Mouse (Mus musculus) neural tube, embryonic 14.5 days (tissue): ENCODE data around the gene Ptov1. TPM values are rescaled to one million over a fixed set of nuclear protein-coding genes. Genes with fewer than 3 reads are reported as not detected.

Experiments
- ATAC-seq: fragments of 200-750 bp; cut with Nextera tagmentation; 2 replicates; pipeline ENCODE4 v1.8.0; 2017; ENCODE audit warnings: low read depth, mild to moderate bottlenecking, moderate TSS enrichment, moderate library complexity
- H3K27ac ChIP-seq: fragments of 300-500 bp; sonication (generic); 2 replicates; pipeline ENCODE4 v1.5.1; 2014; ENCODE audit warnings: low read depth, mild to moderate bottlenecking, control low read depth, low read length, moderate library complexity, mixed read lengths
- H3K27me3 ChIP-seq: fragments of 300-500 bp; sonication (generic); 2 replicates; pipeline ENCODE4 v1.6.1; 2014; ENCODE audit warnings: low read length; ENCODE audit not compliant: control insufficient read depth, insufficient read depth
- H3K36me3 ChIP-seq: fragments of 300-500 bp; sonication (generic); 2 replicates; pipeline ENCODE4 v1.6.1; 2014; ENCODE audit warnings: low read length, mixed read lengths; ENCODE audit not compliant: control insufficient read depth, insufficient read depth
- H3K4me1 ChIP-seq: fragments of 300-500 bp; sonication (generic); 2 replicates; pipeline ENCODE4 v1.6.1; 2014; ENCODE audit warnings: low read length; ENCODE audit not compliant: control insufficient read depth, insufficient read depth
- H3K4me2 ChIP-seq: fragments of 300-500 bp; sonication (generic); 2 replicates; pipeline ENCODE4 v1.6.1; 2014; ENCODE audit warnings: mild to moderate bottlenecking, low read depth, low read length, control low read depth
- H3K4me3 ChIP-seq: fragments of 300-500 bp; sonication (generic); 2 replicates; pipeline ENCODE4 v1.5.1; 2014; ENCODE audit warnings: low read depth, low read length, control low read depth, mixed read lengths
- H3K9ac ChIP-seq: fragments of 300-500 bp; sonication (generic); replicated peaks from 2 replicates; pipeline ENCODE4 v1.6.1; 2014; ENCODE audit warnings: low read depth, mild to moderate bottlenecking, control low read depth, low read length, mixed read lengths
- H3K9me3 ChIP-seq: fragments of 300-500 bp; sonication (generic); 2 replicates; pipeline ENCODE4 v1.6.1; 2016; ENCODE audit warnings: low read length; ENCODE audit not compliant: control insufficient read depth
- WGBS: fragments of 180-500 bp; shearing (Covaris S2); extraction: QIAGEN DNeasy Blood & Tissue Kit; methylation state at CpG from one replicate; pipeline ENCODE4 v1.1.7; 2014; 5-methylcytosine and 5-hydroxymethylcytosine counted together
- polyA plus RNA-seq: library from polyadenylated mRNA; unstranded; fragments of >200 nt; fragmentation: Nextera tagmentation; extraction: Ambion mirVana; gene quantifications from 2 replicates; pipeline ENCODE4 v1.2.1, GENCODE M21; 2014

The Ptov1 gene
- polyA plus RNA-seq, 1 experiment from 2014 or later: 475 TPM

- Histone ChIP-seq H3K27me3 (peaks cover under 1% of the 10 kb centered on the region; the same call in 1 of the 2 replicates), H3K9ac (no peak overlapping the region), H3K4me1 (peaks cover 31% of the 10 kb centered on the region), H3K36me3 (peaks cover 49% of the 10 kb centered on the region), H3K9me3 (no peaks in the 10 kb centered on the region), H3K4me3 (no peak overlapping the region), H3K27ac (no peak overlapping the region), H3K4me2 (no peak overlapping the region)
- 90% methylated on average over 11 of the region's 11 CpGs for WGBS
- no peak for ATAC-seq
Measured at GRCm38 (mm10) chr7:44863982-44864494, 5.5 kb downstream of the Ptov1 start.

DNA sequence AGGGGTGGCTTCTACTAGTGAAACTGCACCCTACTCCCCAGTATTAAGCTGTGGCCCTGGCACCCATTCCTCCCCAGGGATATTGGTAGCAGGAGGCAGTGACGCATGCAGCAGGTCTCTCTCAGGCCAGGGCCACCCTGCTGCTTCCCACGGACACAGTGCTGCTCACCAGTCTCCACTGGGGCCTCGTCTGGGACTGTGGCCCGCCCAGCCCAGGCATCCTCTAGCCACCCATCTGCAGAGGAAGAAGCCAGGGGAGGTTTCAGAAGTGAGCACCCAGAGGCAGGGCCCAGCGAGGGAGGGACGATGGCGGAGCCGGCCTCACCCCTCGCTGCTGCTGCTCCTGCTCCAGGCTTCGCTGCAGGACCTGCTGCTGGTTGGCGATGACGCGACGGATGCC is 6.4 kb downstream of the Ptov1 start:
- Histone ChIP-seq H3K9ac (no peak overlapping the region), H3K4me3 (no peak overlapping the region), H3K4me2 (no peak overlapping the region), H3K27me3 (no peaks in the 10 kb centered on the region), H3K4me1 (peaks cover 33% of the 10 kb centered on the region), H3K36me3 (peaks cover 49% of the 10 kb centered on the region), H3K9me3 (no peaks in the 10 kb centered on the region), H3K27ac (no peak overlapping the region)
- ATAC-seq: no peak
- WGBS: 86% methylated on average over 14 of the region's 14 CpGs

DNA sequence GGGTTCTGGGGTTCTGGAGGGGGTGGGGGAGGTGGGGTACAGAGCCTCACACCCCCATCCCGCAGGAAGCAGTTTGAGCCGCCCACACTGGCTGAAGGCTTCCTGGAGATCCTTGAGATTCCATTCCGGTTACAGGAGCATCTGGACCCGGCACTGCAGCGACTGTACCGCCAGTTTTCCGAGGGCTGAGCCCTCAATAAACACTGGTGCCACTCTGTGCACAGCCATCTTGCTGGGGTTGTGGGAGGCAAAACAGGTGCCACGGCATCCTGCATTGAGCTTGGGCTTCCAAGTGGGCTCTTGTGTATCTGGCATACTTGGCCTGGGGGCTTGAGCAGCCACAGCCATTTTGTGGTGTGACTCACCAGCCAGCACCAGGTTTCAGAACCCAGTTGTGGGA is 7.2 kb downstream of the Ptov1 start:
- peaks cover 49% of the 10 kb centered on the region for H3K36me3 ChIP-seq
- no peaks in the 10 kb centered on the region for H3K27me3 ChIP-seq
- no peak overlapping the region for H3K4me2 ChIP-seq
- no peak overlapping the region for H3K9ac ChIP-seq
- H3K27ac ChIP-seq: no peak overlapping the region
- H3K9me3 ChIP-seq: no peaks in the 10 kb centered on the region
- ATAC-seq: no peak
- WGBS: 86% methylated on average over 8 of the region's 8 CpGs
- H3K4me1 ChIP-seq: peaks cover 31% of the 10 kb centered on the region
- H3K4me3 ChIP-seq: no peak overlapping the region

GRCm38 (mm10) chr7:44861429-44861816 is 8.2 kb downstream of the Ptov1 start:
- Histone ChIP-seq H3K4me1 (peaks cover 23% of the 10 kb centered on the region), H3K27me3 (no peaks in the 10 kb centered on the region), H3K4me2 (no peak overlapping the region), H3K4me3 (no peak overlapping the region), H3K36me3 (peaks cover 44% of the 10 kb centered on the region), H3K27ac (no peak overlapping the region), H3K9ac (no peak overlapping the region), H3K9me3 (no peaks in the 10 kb centered on the region)
- 73% methylated on average over 14 of the region's 14 CpGs for WGBS
- ATAC-seq: no peak

DNA sequence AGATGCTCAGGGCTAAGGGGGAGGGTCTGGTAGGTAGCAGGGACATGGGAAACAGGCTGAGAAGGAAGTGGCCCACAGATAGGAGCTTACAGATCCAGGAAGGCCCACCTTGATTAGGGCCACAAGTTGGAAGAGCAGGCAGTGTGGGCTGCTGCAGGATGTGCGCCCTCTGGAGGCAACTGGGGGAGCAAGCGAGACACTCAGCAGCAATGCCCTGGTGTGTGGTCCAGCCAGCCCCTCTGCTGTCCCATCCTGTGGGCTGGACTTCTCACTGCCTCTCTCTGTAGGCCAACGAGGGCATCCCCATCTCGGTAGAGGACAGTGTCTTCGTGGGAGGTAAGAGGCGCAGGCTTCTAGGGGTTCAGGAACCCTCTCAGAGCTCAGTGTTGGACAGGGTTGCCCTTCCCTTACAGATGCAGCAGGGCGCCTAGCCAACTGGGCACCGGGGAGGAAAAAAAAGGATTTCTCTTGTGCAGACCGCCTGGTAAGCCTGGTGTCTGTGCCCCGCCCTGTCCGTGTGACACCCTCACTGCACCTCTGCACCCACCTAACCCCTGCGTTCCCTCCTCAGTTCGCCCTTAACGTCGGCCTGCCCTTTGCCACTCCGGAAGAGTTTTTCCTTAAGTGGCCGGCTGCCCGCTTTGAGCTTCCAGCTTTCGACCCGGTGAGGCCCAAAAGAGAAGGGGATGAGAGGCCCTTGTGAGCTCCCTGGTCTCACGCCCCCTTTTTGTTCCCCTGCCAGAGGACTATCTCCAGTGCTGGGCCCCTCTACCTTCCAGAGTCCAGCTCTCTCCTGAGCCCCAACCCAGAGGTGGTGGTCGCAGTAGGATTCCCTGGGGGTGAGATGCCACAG is 8.8 kb downstream of the Ptov1 start:
- no peaks in the 10 kb centered on the region for H3K9me3 ChIP-seq
- no peaks in the 10 kb centered on the region for H3K27me3 ChIP-seq
- no peak overlapping the region for H3K9ac ChIP-seq
- 61% methylated on average over 22 of the region's 22 CpGs for WGBS
- ATAC-seq: peak; percentile 26; the same call in 1 of the 2 replicates
- peaks cover 44% of the 10 kb centered on the region for H3K36me3 ChIP-seq
- H3K4me1 ChIP-seq: peaks cover 19% of the 10 kb centered on the region
- no peak overlapping the region for H3K4me2 ChIP-seq
- H3K27ac ChIP-seq: no peak overlapping the region; the same call in 1 of the 2 replicates
- H3K4me3 ChIP-seq: no peak overlapping the region

- H3K4me2 ChIP-seq: no peak overlapping the region
- WGBS: 92% methylated on average over 11 of the region's 11 CpGs
- ATAC-seq: no peak
- no peak overlapping the region for H3K9ac ChIP-seq
- peaks cover 39% of the 10 kb centered on the region for H3K36me3 ChIP-seq
- peaks cover 19% of the 10 kb centered on the region for H3K4me1 ChIP-seq
- H3K4me3 ChIP-seq: no peak overlapping the region
- H3K27ac ChIP-seq: no peak overlapping the region
- H3K27me3 ChIP-seq: no peaks in the 10 kb centered on the region
- no peaks in the 10 kb centered on the region for H3K9me3 ChIP-seq
Measured at GRCm38 (mm10) chr7:44859896-44860295, 9.7 kb downstream of the Ptov1 start.

- ATAC-seq: no peak
- H3K27me3 ChIP-seq: no peaks in the 10 kb centered on the region
- H3K36me3 ChIP-seq: peaks cover 21% of the 10 kb centered on the region
- H3K4me3 ChIP-seq: peak overlapping the region; percentile 55
- peak overlapping the region; percentile 71 for H3K4me2 ChIP-seq
- WGBS: 24% methylated on average over 8 of the region's 8 CpGs
- peak overlapping the region; percentile 63 for H3K9ac ChIP-seq
- peaks cover 25% of the 10 kb centered on the region for H3K4me1 ChIP-seq
- peak overlapping the region; percentile 87; the same call in 1 of the 2 replicates for H3K27ac ChIP-seq
- H3K9me3 ChIP-seq: no peaks in the 10 kb centered on the region
Measured at GRCm38 (mm10) chr7:44857905-44858304, 11.7 kb downstream of the Ptov1 start.

DNA sequence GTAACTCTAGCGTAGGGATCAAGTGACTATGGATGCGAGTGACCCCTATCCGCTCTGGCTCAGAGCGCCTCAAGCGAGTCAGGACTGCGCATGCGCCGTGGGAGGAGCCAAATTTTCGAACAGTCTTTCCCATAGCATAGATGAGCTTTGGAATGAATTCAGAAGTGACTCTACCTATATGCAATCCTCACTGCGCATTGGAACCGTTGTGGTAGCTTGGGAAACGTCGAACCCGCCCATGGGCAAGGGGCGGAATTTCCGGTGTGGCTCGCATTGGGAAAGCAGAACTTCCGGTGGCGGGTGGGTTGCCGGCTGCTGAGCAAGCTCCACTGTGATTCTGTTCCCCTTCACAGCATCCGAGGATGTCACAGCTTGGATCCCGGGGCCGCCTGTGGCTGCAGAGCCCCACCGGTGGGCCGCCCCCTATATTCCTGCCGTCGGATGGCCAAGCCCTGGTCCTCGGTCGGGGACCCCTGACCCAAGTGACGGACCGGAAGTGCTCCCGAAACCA is 12.5 kb downstream of the Ptov1 start, which contains the start of gene Pnkp:
Gene Pnkp (plus strand): TSS at position 98 of the 511 bp plus-strand sequence.
- Histone ChIP-seq H3K4me3 (peak within 1 kb of the TSS; percentile 55), H3K36me3 (peaks cover 13% of the 10 kb centered on the region), H3K9ac (peak within 1 kb of the TSS; percentile 63), H3K27me3 (no peaks in the 10 kb centered on the region), H3K4me1 (peaks cover 25% of the 10 kb centered on the region), H3K27ac (peak within 1 kb of the TSS; percentile 87), H3K9me3 (no peaks in the 10 kb centered on the region), H3K4me2 (peak within 1 kb of the TSS; percentile 71)
- WGBS: under 1% methylated on average over 32 of the region's 32 CpGs
- peak; percentile 57 for ATAC-seq
